Mouse (Mus musculus): Measurements from ENCODE around the gene Myzap.
"Not testable (repeated sequence)": the region's sequence is repeated elsewhere in the genome, so short reads cannot be mapped to it uniquely, and the experiment has no call there.

The Myzap gene

DNA sequence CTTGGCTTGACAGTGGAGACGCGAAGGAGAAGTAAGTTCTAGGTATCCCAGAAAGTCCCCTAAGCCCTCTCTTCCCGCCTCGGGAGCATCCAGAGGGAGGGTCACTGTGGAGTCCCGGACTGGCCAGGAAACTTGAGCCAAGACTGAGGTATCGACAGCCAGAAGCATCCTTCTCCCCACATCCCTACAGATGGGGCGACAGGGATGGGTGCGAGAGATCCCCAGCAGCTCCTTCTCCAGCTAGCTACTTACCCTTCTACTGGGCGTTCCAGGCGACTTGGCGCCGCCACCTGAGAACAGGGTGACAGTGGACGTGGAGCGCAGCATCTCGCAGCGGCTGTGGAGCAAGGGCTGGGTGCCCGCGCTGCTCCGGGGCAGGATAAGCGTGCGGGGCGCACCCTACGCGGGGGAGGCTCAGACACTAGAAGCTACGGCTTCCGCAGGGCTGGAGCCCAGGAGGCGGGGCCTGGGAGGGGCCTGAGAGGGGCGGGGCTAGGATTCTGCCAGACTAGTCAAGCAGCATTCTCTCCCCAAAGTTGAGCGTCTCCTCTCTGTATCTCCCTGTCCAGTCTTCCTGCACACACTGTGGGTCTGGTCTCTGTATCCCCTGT lies at the start of gene Myzap:
TSS of gene Myzap (minus strand) at position 423 of the 611 bp plus-strand sequence.
- peak; percentile 69 for DNase-seq (ENCODE audit: low spot score)

DNA sequence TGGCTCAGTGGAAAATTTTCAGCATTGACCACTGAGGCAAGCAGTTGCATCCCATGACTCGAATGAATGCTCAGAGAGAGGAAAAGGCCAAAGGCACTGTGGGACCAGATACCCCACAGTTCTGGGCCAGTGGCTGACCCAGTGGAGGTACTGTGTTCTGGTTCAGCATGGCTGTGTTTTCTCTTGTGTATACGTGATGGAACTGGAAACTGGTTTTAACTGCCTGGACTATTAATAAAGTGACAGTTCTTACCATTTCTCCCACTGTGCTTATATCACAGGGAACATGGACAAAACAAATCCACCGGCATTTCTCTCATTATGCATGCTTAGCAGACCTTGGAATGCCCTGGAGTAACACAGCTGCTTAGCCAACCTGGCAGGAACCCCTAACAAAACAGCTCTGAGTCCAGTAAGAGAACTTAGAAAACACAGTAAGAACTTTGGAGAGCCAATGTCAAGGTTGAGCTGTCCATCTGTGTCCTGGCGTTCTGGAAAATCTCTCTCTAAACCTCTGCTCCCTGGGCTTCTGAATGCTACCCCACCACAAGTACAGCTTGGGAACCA lies 48.3 kb upstream of the Myzap start:
- DNase-seq (ENCODE audit: low spot score): no peak

DNA sequence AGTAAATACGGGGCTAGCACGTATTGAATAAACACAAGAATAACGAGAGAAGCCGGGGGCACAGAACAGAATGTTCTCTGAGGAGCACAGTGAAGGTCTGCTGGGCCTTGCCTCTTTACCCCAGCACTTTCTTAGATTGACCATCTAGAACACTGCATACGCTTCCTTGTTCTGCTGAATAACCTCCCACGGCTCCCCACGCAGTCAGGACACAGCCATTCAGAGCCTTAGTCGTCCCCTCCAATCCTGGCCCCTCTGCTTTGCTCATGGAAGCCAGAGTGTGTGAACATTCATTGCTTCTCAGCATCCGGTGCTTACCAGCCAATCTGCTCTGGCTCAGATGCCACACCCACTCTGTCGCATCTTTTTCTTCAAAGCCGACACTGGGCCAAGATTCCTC lies 46.0 kb upstream of the Myzap start:
- DNase-seq (ENCODE audit: low spot score): no peak

DNA sequence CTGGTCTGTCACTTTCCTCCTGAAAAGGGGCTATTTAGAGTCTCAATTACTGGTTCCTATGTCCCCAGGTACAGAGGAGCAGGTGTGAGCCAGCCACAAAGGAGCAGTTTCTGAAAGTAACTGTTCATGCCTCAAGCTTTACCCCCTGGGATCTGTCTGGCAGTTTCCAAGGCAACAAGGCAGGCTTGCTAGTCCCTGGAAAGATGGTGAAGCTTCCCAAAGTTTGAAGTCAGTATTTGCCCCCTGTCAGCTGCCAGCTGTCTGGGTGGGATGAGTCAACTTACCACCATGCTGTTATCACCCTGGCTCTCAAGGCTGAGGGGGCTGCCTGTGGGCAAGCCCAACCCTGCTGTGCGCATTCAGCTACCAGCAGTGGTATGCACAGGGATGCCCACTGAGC lies 44.7 kb upstream of the Myzap start:
- no peak for DNase-seq (ENCODE audit: low spot score)

DNA sequence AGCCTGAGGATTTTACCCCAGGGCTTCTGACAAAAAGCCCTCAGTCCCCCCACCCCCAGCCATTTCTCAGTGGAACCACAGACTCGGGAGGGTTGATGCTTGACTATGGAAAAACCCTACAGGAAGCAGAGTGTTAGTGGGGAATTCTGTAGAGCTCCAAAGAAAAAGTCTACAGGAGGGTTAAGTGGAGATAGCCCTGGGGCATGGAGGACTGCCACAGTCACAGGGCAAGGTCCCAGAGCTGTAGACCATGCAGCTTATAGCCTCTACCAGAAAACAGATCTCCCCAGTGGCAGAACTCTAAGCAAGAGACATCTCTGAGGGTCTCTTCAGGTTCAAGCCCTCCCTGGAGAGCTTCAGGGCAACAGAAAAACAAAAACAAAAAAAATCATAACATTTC lies 43.5 kb upstream of the Myzap start:
- DNase-seq (ENCODE audit: low spot score): no peak

DNA sequence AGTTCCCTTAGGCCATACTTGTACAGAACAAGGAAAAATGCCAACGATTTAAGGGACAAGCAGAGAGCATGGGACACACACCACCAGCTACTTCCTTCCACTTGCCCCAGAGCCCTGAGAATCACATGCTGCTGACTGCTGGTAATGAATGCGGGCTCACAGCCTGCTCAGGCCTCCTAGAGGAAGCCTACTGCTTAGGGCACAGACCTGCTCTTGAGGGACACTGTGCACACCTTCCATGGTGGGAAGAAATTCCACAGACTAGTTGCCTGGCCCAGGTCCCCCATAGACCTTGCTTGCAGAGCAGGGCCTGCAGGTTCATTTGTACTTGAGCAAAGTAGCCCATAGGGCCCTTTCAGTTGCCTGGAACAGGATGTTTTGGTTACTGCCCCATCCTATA lies 42.8 kb upstream of the Myzap start:
- DNase-seq (ENCODE audit: low spot score): no peak

DNA sequence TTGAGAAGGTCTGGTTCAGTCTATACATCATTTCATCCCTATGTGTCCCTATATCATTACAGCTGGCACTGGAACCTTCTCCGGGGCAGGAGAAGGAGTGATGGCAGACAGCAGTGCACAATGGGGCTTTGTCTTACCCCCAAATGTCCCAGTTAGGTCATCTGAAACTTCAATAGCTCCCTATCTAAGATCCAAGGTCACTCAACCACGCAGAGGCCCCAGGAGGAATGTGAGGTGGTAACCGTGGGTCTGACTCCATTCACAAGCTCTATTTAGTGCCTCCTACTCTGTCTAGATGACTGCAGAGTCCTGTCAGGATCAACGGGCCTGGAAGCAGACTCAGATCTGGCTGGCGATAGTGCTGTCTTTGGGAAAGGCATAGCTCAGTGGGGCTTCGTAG lies 36.8 kb upstream of the Myzap start:
- DNase-seq (ENCODE audit: low spot score): no peak

DNA sequence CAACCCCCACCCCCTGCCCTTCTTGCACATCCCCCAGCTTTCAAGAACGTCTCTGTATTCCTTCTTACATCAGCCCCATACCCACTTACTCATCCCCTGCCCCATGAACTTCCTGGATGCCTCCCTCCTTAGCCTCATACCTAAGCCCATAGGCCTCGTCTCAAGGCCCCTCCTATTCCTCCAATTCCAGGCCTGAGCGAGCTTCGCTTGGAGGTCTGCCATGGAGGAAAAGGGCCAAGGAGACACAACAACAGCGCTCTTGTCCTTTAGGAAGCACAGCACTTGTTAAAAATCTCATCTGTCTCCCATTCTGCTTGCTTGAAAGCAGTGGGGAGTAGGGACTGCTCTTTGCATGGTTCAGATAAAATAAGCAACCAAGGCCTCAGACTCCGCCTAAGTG lies 36.1 kb upstream of the Myzap start:
- no peak for DNase-seq (ENCODE audit: low spot score)

DNA sequence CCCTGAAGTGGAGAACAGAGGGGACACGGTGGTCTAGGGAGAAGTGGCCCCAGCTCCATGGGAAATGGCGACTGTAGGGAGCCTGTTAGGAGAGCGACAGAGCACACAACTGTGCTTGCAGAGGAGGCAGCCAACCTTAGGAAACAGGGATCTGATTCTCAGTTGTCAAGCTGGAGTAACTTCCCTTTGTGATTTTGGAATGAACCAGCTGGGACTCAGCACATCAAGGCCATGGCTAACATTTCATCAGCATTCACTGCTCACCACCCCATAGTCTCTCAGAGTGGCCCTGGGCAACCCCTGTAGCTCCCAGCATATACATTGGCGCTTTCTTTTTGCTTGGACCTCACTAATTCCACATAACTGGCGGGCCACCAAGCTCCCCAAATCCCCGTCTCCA lies 33.8 kb upstream of the Myzap start:
- DNase-seq (ENCODE audit: low spot score): no peak

DNA sequence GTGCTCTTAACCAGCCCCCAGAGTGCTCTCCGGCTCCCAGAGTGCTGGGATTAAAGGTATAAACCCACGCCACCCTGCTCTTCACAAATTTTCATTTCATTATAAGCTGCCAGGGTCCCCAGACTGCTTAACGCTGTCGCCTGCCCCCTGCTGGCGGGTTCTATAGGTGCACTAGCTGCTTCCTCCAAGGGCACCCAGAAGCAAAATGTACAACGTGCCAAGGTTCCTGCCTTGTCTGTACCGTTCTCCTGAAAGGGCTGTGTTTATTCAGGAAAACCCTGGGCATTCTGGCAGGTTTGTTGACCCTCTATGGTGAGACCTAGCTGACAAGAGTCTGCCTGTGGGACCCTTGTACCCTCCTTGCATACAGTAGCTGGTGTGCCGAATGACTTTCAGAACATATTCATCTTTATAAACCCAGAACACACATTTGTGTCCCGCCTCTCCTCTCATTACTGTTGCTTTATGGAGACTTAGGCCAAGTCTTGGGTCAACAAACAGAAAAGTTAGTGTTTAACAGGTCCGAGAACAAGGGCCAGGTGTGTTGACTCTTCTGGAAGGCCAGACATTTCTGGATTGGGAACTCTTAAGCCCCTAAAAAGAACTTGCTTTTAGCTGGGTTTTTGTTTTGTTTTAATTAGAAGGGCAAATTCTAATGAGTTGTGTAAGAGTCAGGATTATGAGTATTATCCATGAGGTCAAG lies 32.8 kb upstream of the Myzap start:
- DNase-seq (ENCODE audit: low spot score): no peak

DNA sequence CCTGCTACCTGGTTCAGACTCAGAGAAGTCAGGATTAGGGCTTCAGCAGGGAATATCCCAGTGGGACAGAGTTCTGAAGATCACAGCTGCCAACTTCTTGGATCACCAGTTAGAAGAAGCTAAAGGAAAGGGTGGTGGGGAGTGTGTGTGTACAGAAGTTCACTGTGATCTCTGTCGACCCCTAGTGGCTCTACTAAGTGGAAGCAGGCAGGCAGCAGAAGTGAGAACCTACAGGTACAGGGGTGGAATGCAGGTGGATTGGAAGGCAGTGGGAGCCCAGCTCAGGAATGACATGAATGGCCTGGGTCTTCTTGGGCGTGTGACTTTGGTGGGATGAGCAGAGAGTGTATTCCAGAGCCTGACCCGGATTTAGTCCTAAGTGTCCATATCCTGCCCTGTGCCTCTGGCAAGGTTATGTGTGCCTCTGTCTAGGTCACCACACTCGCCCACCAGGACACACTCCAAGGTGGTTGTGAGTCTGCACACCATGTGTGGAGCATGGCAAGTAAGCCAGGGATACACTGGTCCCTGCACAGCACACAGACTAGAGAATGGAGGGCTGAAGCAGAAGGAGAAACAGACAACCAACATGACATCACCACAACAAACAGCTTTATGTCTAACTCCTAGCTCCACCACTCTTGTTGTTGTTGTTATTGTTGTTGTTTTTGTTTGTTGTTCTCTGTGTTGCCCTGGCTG lies 31.9 kb upstream of the Myzap start:
- DNase-seq (ENCODE audit: low spot score): no peak

DNA sequence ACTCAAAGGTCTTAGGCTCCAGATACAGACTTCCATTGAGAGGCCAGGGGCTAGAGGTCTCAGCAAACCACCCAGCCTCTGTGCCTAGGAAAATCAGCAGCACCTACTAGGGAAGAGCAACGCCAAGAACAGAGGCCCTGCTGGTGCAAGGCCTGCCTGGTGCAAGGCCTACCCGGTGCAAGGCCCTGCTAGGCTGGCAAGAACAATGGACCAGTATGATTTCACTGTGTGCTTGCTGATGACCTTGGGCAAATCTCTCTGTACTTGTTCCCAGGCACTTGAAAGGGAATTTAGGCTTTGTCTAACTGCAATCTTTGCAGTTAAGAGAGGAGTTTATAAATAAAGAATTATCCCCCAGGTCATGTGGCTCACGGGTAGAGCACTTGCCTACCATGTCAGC lies 30.4 kb upstream of the Myzap start:
- DNase-seq (ENCODE audit: low spot score): no peak

DNA sequence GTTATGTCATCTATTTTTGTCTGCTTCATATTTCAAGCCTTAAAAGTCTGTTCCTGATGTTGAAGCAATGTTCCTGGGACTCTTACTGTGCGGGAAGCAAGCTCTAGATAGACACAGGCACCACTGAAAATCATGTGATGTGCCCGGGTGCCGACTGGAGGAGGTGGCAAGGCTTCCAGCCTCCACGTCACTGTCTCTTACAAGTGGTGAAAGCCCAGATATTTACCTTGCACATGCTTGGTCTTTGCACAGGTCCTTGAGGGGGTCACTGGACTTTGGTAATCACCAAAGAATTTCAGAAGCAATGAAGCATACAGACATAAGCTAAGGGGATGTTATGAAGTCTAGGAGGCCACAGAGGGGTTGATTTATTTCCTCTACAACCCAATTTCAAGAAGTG lies 29.8 kb upstream of the Myzap start:
- DNase-seq (ENCODE audit: low spot score): no peak

DNA sequence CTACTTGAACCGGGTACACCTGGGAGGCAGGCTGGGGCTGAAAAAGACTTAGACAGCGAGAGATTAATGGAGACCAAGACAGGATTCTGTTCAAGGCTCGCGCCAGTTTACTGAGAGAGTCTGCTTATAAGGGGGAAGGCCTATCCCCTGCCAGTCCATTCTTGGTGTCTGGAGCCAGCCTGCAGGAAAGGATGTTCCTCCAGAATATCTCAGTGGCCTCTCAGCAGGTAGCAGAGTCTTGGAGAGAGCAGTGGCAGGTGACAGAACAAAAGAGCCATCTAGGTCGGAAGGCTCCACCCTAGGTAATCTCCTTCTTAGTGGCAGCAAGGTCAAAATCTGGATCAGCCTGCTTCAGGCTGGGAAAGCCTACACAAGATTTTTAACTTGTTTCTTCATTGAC lies 28.0 kb upstream of the Myzap start:
- not testable (repeated sequence) for DNase-seq (ENCODE audit: low spot score)

DNA sequence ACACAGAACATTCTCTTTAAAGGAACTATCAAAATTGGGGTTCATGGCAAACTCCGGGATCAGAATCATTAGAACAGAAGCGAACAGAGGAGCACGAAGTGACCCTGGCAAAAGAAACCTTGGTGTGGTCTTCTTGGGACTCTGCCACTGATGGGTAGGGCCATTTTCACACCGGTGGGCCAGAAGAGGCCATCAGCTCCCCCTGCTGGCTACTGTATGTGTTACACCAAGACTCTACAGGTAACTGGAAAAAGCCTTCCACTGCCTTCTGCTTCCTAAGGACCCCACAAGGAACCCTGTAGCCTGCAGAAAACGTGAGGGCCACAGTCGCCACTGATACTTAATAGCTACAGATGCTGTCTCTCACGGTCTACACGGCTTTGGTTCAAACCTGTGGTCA lies 25.2 kb upstream of the Myzap start:
- DNase-seq (ENCODE audit: low spot score): no peak

DNA sequence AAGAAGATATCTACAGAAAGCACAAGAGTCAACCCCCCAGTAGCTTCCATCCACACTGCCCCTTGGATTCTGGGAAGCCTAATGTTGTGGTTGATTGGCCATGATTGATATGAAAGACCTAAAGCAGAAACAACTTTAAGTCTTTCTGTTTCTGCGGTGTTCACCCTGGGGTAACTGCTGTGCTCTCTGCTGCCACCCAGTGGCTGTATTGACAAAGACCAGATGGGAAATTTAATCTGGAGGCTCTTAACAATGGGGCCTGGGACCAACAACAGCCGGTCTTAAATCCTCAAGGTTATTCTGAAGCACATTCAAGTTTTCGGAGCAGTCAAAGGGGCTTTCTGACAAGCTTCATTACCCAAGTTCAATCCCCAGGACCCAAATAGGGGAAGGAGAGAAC lies 24.0 kb upstream of the Myzap start:
- peak; percentile 32 for DNase-seq (ENCODE audit: low spot score)

DNA sequence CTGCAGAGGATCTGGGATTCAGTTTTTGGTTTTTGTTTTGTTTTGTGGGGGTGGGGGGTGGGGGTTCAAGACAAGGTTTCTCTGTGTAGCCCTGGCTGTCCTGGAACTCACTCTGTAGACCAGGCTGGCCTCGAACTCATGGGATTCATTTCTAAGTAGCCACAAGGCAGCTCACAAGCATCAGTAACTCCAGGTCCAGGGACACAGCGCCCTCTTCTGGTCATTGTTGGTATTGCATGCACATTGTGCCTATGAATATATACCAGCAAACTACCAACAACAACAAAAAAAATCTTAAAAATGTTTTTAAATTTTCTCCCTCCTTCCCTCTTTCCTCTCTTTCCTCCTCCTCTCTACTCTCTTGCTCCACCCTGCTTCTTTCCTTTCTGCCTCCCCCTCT lies 22.5 kb upstream of the Myzap start:
- DNase-seq (ENCODE audit: low spot score): no peak

DNA sequence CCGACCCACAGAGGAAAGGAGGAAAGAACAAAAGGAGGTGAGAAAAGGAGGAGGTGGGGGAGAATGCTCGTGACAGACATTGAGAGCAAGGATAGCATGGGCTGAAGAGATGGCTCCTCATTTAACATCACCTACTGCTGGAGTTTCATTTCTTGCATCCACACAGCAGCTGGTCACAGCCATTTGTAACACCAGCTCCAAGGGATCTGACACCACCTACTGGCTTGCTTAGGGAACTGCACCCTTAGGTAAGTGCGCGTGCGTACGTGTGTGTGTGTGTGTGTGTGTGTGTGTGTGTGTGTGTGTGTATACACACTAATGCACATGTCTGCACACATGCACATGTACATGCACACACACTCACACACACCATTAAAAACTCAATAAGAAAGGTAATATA lies 20.8 kb upstream of the Myzap start:
- no peak for DNase-seq (ENCODE audit: low spot score)

DNA sequence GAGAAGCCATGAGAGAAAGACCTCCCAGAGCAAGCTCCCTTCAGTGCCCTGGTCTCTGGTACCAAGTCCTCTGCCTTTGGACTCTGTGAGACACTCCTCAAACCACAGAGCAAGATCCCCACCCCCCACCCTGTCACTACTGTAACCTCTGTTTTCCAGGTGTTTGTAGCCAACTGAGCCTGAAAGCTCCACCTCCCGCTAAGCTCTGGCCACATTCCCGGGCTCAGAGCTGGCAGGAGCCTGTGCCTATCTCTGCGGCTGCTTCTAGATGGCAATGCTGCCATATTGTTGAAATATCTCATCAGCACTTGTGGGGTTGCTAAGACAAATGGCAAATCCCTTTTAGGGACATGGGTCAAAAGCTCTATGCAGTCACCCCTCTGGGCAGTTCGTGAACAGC lies 19.7 kb upstream of the Myzap start:
- no peak for DNase-seq (ENCODE audit: low spot score)

DNA sequence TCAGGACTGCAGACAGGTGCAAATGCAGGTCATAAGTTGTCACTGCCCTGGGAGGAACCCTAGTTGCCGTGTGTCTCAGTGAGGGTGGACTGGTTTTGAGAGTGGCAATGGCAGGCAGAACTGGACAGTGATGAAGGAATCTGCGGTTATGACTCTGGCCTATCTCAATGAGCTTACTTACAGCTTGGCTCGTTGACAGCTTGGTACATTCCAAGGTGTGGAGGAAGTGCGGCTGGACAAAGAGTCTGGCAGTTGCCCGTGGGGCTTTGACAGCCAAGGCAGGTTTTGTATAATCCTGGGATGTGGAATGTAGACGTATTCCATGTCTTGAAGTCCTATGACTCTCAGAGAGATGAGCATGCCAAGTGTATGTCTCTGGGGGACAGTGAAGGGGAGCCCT lies 16.9 kb upstream of the Myzap start:
- DNase-seq (ENCODE audit: low spot score): no peak

DNA sequence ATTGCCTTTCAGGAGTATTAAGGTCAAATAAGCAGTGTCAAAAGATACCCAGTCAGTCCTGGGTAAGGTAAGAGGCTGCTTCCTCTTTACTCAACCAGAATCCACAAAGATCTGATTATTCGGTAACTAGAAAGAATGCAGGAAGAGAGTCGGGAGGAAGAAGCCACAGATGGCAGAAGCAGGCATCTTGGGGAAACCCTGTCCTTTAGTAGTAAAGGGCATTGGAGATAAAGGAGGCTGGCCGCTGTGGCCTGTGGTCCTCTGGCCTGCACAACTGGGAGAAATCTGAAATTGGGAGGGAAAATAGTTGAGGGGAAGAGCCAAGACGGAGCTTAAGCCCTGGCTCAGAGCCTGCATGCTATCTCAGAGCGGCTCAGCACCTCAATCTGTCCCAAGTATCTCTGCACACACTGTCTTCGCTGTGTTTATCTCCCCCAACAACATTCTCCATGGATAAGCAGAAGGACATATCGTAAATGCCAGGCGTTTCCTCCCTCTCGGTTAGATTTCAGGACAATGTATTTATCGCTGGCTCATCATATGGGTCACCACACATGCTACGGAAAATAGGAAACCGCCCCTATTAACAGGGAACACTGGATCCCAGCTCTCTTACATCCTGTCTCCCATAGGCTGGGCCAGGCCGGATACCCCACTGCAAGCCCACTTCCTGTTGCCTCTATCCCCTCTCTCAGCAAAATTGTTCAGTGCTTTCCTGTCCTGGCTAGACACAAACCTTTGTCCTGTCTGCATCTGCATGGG lies 14.3 kb upstream of the Myzap start:
- DNase-seq (ENCODE audit: low spot score): no peak

DNA sequence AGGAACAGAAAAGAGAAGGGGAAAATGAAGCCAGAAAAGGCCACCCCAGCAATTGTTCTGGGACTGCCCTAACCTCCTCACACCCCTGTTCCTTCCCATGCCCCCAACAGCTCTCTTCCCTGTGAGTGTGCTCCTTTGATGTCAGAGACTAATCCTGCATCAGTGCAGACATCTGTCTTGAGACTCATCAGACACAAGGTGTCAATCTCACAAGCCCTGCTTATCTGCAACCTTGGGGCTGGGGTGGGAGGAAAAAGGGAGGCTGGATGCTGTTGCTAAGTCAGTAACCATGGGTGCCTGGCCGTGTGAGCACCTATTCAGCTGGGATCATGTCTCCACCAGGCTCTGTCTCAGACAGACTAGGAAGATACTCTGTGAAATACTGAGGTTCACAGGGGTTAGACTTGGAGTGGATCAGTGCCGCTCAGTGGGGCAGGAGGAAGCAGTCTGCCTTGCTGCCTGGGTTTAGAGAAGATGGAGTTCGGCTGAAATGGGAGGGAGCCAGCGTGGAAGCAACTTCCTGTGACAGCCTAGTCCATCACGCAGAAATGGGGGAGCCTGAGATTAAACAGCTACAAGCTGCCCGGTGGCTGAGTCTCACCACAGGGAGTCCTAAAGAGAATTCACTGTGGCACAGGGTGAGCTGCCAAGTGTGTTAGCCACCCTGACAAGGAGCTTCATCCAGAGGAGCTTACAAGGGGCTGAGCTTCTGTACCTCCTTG lies 12.9 kb upstream of the Myzap start:
- DNase-seq (ENCODE audit: low spot score): no peak

Data from urinary bladder, postnatal 10 days (tissue).